Mouse (Mus musculus): ENCODE results near the gene Med12l.
A peak's percentile ranks its signal among the peaks of the same experiment; 100 is the strongest.
"Not testable (repeated sequence)": the region's sequence is repeated elsewhere in the genome, so short reads cannot be mapped to it uniquely, and the experiment has no call there.

Med12l gene

GRCm38 (mm10) chr3:59140115-59140514 is 134.5 kb downstream of the Med12l start:
- no peak for DNase-seq (ENCODE audit: low spot score in 2 of 2)

- DNase-seq (ENCODE audit: low spot score in 2 of 2) = not testable (repeated sequence)
These were observed 135.3 kb downstream of the Med12l start for GRCm38 (mm10) chr3:59140941-59141340.

- DNase-seq (ENCODE audit: low spot score in 2 of 2) = no peak
These were observed 136.1 kb downstream of the Med12l start for GRCm38 (mm10) chr3:59141507-59142305.

- DNase-seq (ENCODE audit: low spot score in 2 of 2) = no peak
These were observed 139.6 kb downstream of the Med12l start for GRCm38 (mm10) chr3:59145194-59145593.

- DNase-seq (ENCODE audit: low spot score in 2 of 2) = no peak
These were observed 144.0 kb downstream of the Med12l start for GRCm38 (mm10) chr3:59149646-59150045.

GRCm38 (mm10) chr3:59150624-59151023 is 145.0 kb downstream of the Med12l start:
- DNase-seq (ENCODE audit: low spot score in 2 of 2) = no peak

GRCm38 (mm10) chr3:59153424-59153823 is 147.8 kb downstream of the Med12l start, which contains the start of gene P2ry14:
Gene P2ry14, minus strand, starts transcription at chr3:59153618.
- no peak for DNase-seq (ENCODE audit: low spot score in 2 of 2)

GRCm38 (mm10) chr3:59154888-59155287 is 149.3 kb downstream of the Med12l start:
- DNase-seq (ENCODE audit: low spot score in 2 of 2) = no peak

GRCm38 (mm10) chr3:59155404-59155803 is 149.8 kb downstream of the Med12l start:
- no peak for DNase-seq (ENCODE audit: low spot score in 2 of 2)

- no peak for DNase-seq (ENCODE audit: low spot score in 2 of 2)
These were observed 151.4 kb downstream of the Med12l start for GRCm38 (mm10) chr3:59157048-59157447.

GRCm38 (mm10) chr3:59160465-59160864 is 154.8 kb downstream of the Med12l start:
- no peak for DNase-seq (ENCODE audit: low spot score in 2 of 2)

- DNase-seq (ENCODE audit: low spot score in 2 of 2) = no peak
These were observed 161.9 kb downstream of the Med12l start for GRCm38 (mm10) chr3:59167417-59168054.

GRCm38 (mm10) chr3:59168476-59168875 is 162.9 kb downstream of the Med12l start:
- no peak for DNase-seq (ENCODE audit: low spot score in 2 of 2)

- no peak for DNase-seq (ENCODE audit: low spot score in 2 of 2)
These were observed 163.6 kb downstream of the Med12l start for GRCm38 (mm10) chr3:59169215-59169614.

GRCm38 (mm10) chr3:59169921-59170627 is 164.4 kb downstream of the Med12l start:
- no peak for DNase-seq (ENCODE audit: low spot score in 2 of 2)

- no peak for DNase-seq (ENCODE audit: low spot score in 2 of 2)
These were observed 169.0 kb downstream of the Med12l start for GRCm38 (mm10) chr3:59174426-59175154.

- peak in 1 of 2 experiments; percentile 36 for DNase-seq (ENCODE audit: low spot score in 2 of 2)
These were observed 169.6 kb downstream of the Med12l start for GRCm38 (mm10) chr3:59175234-59175633.

- no peak for DNase-seq (ENCODE audit: low spot score in 2 of 2)
These were observed 171.2 kb downstream of the Med12l start for GRCm38 (mm10) chr3:59176871-59177270.

- DNase-seq (ENCODE audit: low spot score in 2 of 2) = no peak
These were observed 175.5 kb downstream of the Med12l start for GRCm38 (mm10) chr3:59181134-59181533.

- DNase-seq (ENCODE audit: low spot score in 2 of 2) = no peak
These were observed 176.5 kb downstream of the Med12l start for GRCm38 (mm10) chr3:59182129-59182528.

- DNase-seq (ENCODE audit: low spot score in 2 of 2) = no peak
These were observed 180.0 kb downstream of the Med12l start for GRCm38 (mm10) chr3:59185662-59186061.

GRCm38 (mm10) chr3:59187336-59187735 is 181.7 kb downstream of the Med12l start:
- DNase-seq (ENCODE audit: low spot score in 2 of 2) = no peak
